Comparison of ENCODE assay signal across 17 mouse cellular contexts in the genomic region with DNA sequence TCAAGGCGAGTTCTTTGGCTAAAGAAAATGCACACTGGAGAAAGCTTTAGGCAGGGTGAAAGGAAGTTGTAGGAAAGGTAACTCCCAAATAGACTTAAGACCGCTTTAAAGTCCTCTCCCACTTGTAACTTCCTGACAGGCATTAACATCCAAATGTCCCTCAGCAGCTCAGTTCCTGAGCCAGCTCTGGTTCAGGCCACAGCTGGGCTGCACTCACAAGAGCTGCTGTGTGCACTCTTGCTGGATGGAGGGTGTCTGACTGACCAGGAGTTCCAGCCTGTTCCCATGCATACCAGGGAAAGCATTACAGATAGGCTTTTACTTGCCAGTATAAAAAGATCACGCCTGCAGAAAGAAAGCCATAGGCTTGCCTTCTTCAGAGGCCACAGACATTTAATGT.
A peak's percentile ranks its signal among the peaks of the same experiment; 100 is the strongest.
DNase-seq lines count a peak whose midpoint lies in the region; ATAC-seq and TF ChIP-seq lines count a peak whose summit lies in the region.
"Had no signal": no experiment of that assay in that cellular context is flagged by ENCODE, and none has a peak within 500 bp of the region (broad histone marks: within the 10 kb centered on the region; RNA-seq: fewer than 3 reads in every experiment).

No protein-coding gene starts in this region.

- 27% methylated on average over 3 of the region's 3 CpGs for WGBS in heart, embryonic 12.5 days
- WGBS in liver, embryonic 11.5 days, result 37% methylated on average over 3 of the region's 3 CpGs
- WGBS in liver, postnatal 0 days (ENCODE audit: insufficient replicate concordance), result 48% methylated on average over 3 of the region's 3 CpGs
- 45% methylated on average over 3 of the region's 3 CpGs for WGBS in forebrain, embryonic 15.5 days

- H3K4me2 ChIP-seq in heart, embryonic 12.5 days, result no peak overlapping the region
- peak overlapping the region; percentile 26; the same call in 1 of the 2 replicates for H3K4me2 ChIP-seq in liver, embryonic 11.5 days
- H3K4me2 ChIP-seq in liver, postnatal 0 days (ENCODE audit: low read depth, low read length), result no peak overlapping the region
- H3K4me2 ChIP-seq in forebrain, embryonic 15.5 days (replicated peaks), result no peak overlapping the region

- no peak for TF ChIP-seq CTCF in liver, postnatal 0 days (IDR thresholded peaks at IDR 0.05; ENCODE audit: low read depth)

- H3K4me3 ChIP-seq in heart, embryonic 12.5 days, result no peak overlapping the region
- no peak overlapping the region for H3K4me3 ChIP-seq in liver, embryonic 11.5 days (ENCODE audit: low read depth, low read length)
- no peak overlapping the region for H3K4me3 ChIP-seq in liver, postnatal 0 days (ENCODE audit: low read depth, low read length)
- no peak overlapping the region for H3K4me3 ChIP-seq in forebrain, embryonic 15.5 days
- H3K4me3 ChIP-seq: embryonic facial prominence, embryonic 13.5 days; heart, adult 2 months; midbrain, embryonic 15.5 days had no signal

- 0 out of 2 replicates have a peak, but pooled peaks cover 11% of the 10 kb centered on the region for H3K27me3 ChIP-seq in heart, embryonic 12.5 days (replicated peaks)
- H3K27me3 ChIP-seq in liver, embryonic 11.5 days (replicated peaks; ENCODE audit: control insufficient read depth, insufficient read depth, low read length), result no peaks in the 10 kb centered on the region
- no peaks in the 10 kb centered on the region for H3K27me3 ChIP-seq in liver, postnatal 0 days (ENCODE audit: insufficient read depth, low read length)
- 0 out of 2 replicates have a peak, but pooled peaks cover 4% of the 10 kb centered on the region for H3K27me3 ChIP-seq in forebrain, embryonic 15.5 days
- H3K27me3 ChIP-seq: midbrain, embryonic 15.5 days had no signal

- no peaks in the 10 kb centered on the region for H3K9me3 ChIP-seq in heart, embryonic 12.5 days (replicated peaks)
- H3K9me3 ChIP-seq in liver, embryonic 11.5 days (ENCODE audit: control insufficient read depth, low read length), result no peaks in the 10 kb centered on the region
- H3K9me3 ChIP-seq in liver, postnatal 0 days (ENCODE audit: low read length), result no peaks in the 10 kb centered on the region
- no peaks in the 10 kb centered on the region for H3K9me3 ChIP-seq in forebrain, embryonic 15.5 days
- H3K9me3 ChIP-seq: embryonic facial prominence, embryonic 13.5 days; midbrain, embryonic 15.5 days had no signal

- H3K27ac ChIP-seq in heart, embryonic 12.5 days (ENCODE audit: poor library complexity, severe bottlenecking), result no peak overlapping the region
- no peak overlapping the region for H3K27ac ChIP-seq in liver, embryonic 11.5 days (ENCODE audit: low read depth, low read length)
- H3K27ac ChIP-seq in liver, postnatal 0 days (ENCODE audit: low read depth), result no peak overlapping the region
- no peak overlapping the region for H3K27ac ChIP-seq in forebrain, embryonic 15.5 days (replicated peaks)
- H3K27ac ChIP-seq: embryonic facial prominence, embryonic 13.5 days; heart, adult 2 months; macrophage; midbrain, embryonic 15.5 days had no signal

- no peak overlapping the region for H3K9ac ChIP-seq in heart, embryonic 12.5 days
- H3K9ac ChIP-seq in liver, embryonic 11.5 days (ENCODE audit: low read depth, low read length), result no peak overlapping the region
- H3K9ac ChIP-seq in liver, postnatal 0 days (replicated peaks), result no peak overlapping the region
- no peak overlapping the region for H3K9ac ChIP-seq in forebrain, embryonic 15.5 days (replicated peaks)
- H3K9ac ChIP-seq: embryonic facial prominence, embryonic 13.5 days; midbrain, embryonic 15.5 days had no signal

- peaks cover 16% of the 10 kb centered on the region for H3K4me1 ChIP-seq in heart, embryonic 12.5 days (replicated peaks)
- peaks cover 29% of the 10 kb centered on the region for H3K4me1 ChIP-seq in liver, embryonic 11.5 days (replicated peaks; ENCODE audit: control insufficient read depth, insufficient read depth, low read length)
- H3K4me1 ChIP-seq in liver, postnatal 0 days (ENCODE audit: insufficient read depth), result peaks cover 12% of the 10 kb centered on the region
- peaks cover 8% of the 10 kb centered on the region; the same call in 1 of the 2 replicates for H3K4me1 ChIP-seq in forebrain, embryonic 15.5 days

- no peak for TF ChIP-seq EP300 in liver, postnatal 0 days (IDR thresholded peaks at IDR 0.05; ENCODE audit: low read depth)

- ATAC-seq in heart, embryonic 12.5 days (ENCODE audit: insufficient number of reproducible peaks, low FRiP score), result no peak
- no peak for ATAC-seq in liver, embryonic 11.5 days (replicated peaks; ENCODE audit: low FRiP score)
- ATAC-seq in liver, postnatal 0 days, result no peak
- ATAC-seq in forebrain, embryonic 15.5 days (replicated peaks), result no peak

- peak; percentile 89 for DNase-seq in heart, adult 11 months
- no peak for DNase-seq in liver, embryonic 11.5 days (ENCODE audit: low spot score)
- no peak for DNase-seq in liver, postnatal 0 days
- DNase-seq in 416B (ENCODE audit: low read depth), result peak; percentile 45
- peak; percentile 54 for DNase-seq in ZHBTc4 (ENCODE audit: low read depth, low spot score)
- DNase-seq in urinary bladder, postnatal 4 days (ENCODE audit: low spot score in 2 of 2), result no peak
- DNase-seq: cerebellum, postnatal 14 days; gastrocnemius, postnatal 10 days; heart, adult 2 months; heart, postnatal 4 days; kidney, adult 8-10 months; kidney, postnatal 36 days had no signal

- no peaks in the 10 kb centered on the region for H3K36me3 ChIP-seq in heart, embryonic 12.5 days
- H3K36me3 ChIP-seq in liver, embryonic 11.5 days (ENCODE audit: control insufficient read depth, insufficient read depth, low read length), result no peaks in the 10 kb centered on the region
- H3K36me3 ChIP-seq in liver, postnatal 0 days (replicated peaks; ENCODE audit: insufficient read depth, low read length), result no peaks in the 10 kb centered on the region
- H3K36me3 ChIP-seq in forebrain, embryonic 15.5 days, result 0 out of 2 replicates have a peak, but pooled peaks cover 8% of the 10 kb centered on the region
- H3K36me3 ChIP-seq: embryonic facial prominence, embryonic 13.5 days had no signal

Comparison
In these comparisons a context has a peak if more than half of its experiments do, and no peak if none do; other contexts are left out.
1. DNase-seq: peak in heart, adult 11 months (single experiment), 416B (single experiment) and ZHBTc4 (single experiment); none in liver, embryonic 11.5 days (single experiment), liver, postnatal 0 days (single experiment) and urinary bladder, postnatal 4 days (0 of 2).